Mouse (Mus musculus) heart, adult 2 months (tissue): Measurements from ENCODE around the gene Shroom4.

Source experiments
- CTCF ChIP-seq: fragments of 200-600 bp; IDR thresholded peaks from 2 replicates; pipeline ENCODE4 v1.8.1; 2022; ENCODE audit warnings: antibody characterized with exemption, mild to moderate bottlenecking, moderate library complexity
- POLR2A ChIP-seq: fragments of 200-500 bp; IDR thresholded peaks from 2 replicates; pipeline ENCODE4 v1.6.1; 2011; ENCODE audit warnings: mild to moderate bottlenecking, low read depth, low read length, control low read depth; ENCODE audit not compliant: insufficient read depth

DNA sequence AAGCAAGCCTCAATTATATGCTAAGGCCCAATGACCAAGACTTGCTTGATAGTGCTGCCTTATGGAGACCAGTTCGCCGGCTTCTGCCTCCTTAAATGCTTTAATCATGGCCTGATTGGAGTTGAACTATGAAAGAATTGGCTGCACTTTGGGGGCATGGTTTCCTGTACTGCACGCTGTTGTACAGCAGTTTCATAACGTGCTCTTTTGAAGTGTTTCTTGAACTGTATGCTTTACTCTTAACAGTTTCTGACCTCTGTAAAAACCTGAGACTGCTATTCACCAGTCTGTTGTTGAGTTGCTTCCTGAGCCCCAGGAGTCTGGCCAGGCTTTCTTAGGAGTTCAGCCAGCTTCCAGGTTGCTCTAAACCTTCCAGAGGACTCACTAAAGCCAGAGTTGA, 90.8 kb downstream of the Shroom4 start:
- TF ChIP-seq POLR2A (no peak), CTCF (no peak)
